Mouse (Mus musculus) intestine, embryonic 16.5 days (tissue): Measurements from ENCODE around the gene Evpl. TPM values are rescaled to one million over a fixed set of nuclear protein-coding genes. Genes with fewer than 3 reads are reported as not detected.

Source experiments
- ATAC-seq: fragments of 200-750 bp; cut with Nextera tagmentation; 2 replicates; pipeline ENCODE4 v1.8.0; 2017; ENCODE audit warnings: moderate TSS enrichment, moderate library complexity
- H3K27ac ChIP-seq: fragments of 300-500 bp; sonication (generic); 2 replicates; pipeline ENCODE4 v1.5.1; 2014; ENCODE audit warnings: mild to moderate bottlenecking, low read length
- H3K27me3 ChIP-seq: fragments of 300-500 bp; sonication (generic); replicated peaks from 2 replicates; pipeline ENCODE4 v1.6.1; 2014; ENCODE audit warnings: low read length, control low read depth, mixed read lengths; ENCODE audit not compliant: control insufficient read depth, insufficient read depth
- H3K36me3 ChIP-seq: fragments of 300-500 bp; sonication (generic); 2 replicates; pipeline ENCODE4 v1.6.1; 2014; ENCODE audit warnings: low read length, control low read depth; ENCODE audit not compliant: control insufficient read depth, insufficient read depth
- H3K4me1 ChIP-seq: fragments of 300-500 bp; sonication (generic); 2 replicates; pipeline ENCODE4 v1.6.1; 2014; ENCODE audit warnings: low read length, control low read depth, mixed read lengths; ENCODE audit not compliant: control insufficient read depth, insufficient read depth
- H3K4me2 ChIP-seq: fragments of 300-500 bp; sonication (generic); 2 replicates; pipeline ENCODE4 v1.6.1; 2014; ENCODE audit warnings: low read depth, low read length, control low read depth
- H3K4me3 ChIP-seq: fragments of 300-500 bp; sonication (generic); 2 replicates; pipeline ENCODE4 v1.5.1; 2014; ENCODE audit warnings: mild to moderate bottlenecking, low read length
- H3K9ac ChIP-seq: fragments of 300-500 bp; sonication (generic); 2 replicates; pipeline ENCODE4 v1.6.1; 2014; ENCODE audit warnings: low read depth, low read length
- H3K9me3 ChIP-seq: fragments of 300-500 bp; sonication (generic); 2 replicates; pipeline ENCODE4 v1.6.1; 2016; ENCODE audit warnings: low read length, control low read depth; ENCODE audit not compliant: control insufficient read depth
- WGBS: fragments of 180-500 bp; shearing (Covaris S2); extraction: QIAGEN DNeasy Blood & Tissue Kit; methylation state at CpG from one replicate; pipeline ENCODE4 v1.1.7; 2014; 5-methylcytosine and 5-hydroxymethylcytosine counted together
- polyA plus RNA-seq: library from polyadenylated mRNA; unstranded; fragments of >200 nt; fragmentation: Nextera tagmentation; extraction: Ambion mirVana; gene quantifications from 2 replicates; pipeline ENCODE4 v1.2.1, GENCODE M21; 2015

Evpl gene
- polyA plus RNA-seq, 1 experiment from 2014 or later: 1.9 TPM

- ATAC-seq: no peak
- H3K9me3 ChIP-seq: 0 out of 2 replicates have a peak, but pooled peaks cover 3% of the 10 kb centered on the region
- H3K27me3 ChIP-seq: no peaks in the 10 kb centered on the region
- no peak overlapping the region for H3K4me3 ChIP-seq
- no peak overlapping the region for H3K9ac ChIP-seq
- WGBS: 87% methylated on average over 3 of the region's 3 CpGs
- H3K36me3 ChIP-seq: peaks cover 4% of the 10 kb centered on the region; the same call in 1 of the 2 replicates
- no peak overlapping the region for H3K4me2 ChIP-seq
- H3K4me1 ChIP-seq: peaks cover 6% of the 10 kb centered on the region; the same call in 1 of the 2 replicates
- no peak overlapping the region for H3K27ac ChIP-seq
Observed at GRCm38 (mm10) chr11:116208660-116209059, 29.2 kb downstream of the Evpl start.

GRCm38 (mm10) chr11:116206678-116207077 is 31.2 kb downstream of the Evpl start:
- WGBS: 79% methylated on average over 4 of the region's 4 CpGs
- Histone ChIP-seq H3K36me3 (peaks cover 4% of the 10 kb centered on the region; the same call in 1 of the 2 replicates), H3K27me3 (no peaks in the 10 kb centered on the region), H3K9ac (no peak overlapping the region), H3K4me2 (no peak overlapping the region), H3K9me3 (0 out of 2 replicates have a peak, but pooled peaks cover 3% of the 10 kb centered on the region), H3K4me3 (no peak overlapping the region), H3K4me1 (peaks cover 2% of the 10 kb centered on the region; the same call in 1 of the 2 replicates), H3K27ac (no peak overlapping the region)
- ATAC-seq: no peak

- no peak overlapping the region for H3K4me3 ChIP-seq
- H3K9me3 ChIP-seq: 0 out of 2 replicates have a peak, but pooled peaks cover 3% of the 10 kb centered on the region
- peaks cover 4% of the 10 kb centered on the region; the same call in 1 of the 2 replicates for H3K36me3 ChIP-seq
- no peak overlapping the region for H3K4me2 ChIP-seq
- peaks cover 5% of the 10 kb centered on the region; the same call in 1 of the 2 replicates for H3K4me1 ChIP-seq
- 88% methylated on average over 3 of the region's 3 CpGs for WGBS
- H3K27me3 ChIP-seq: no peaks in the 10 kb centered on the region
- no peak overlapping the region for H3K9ac ChIP-seq
- no peak for ATAC-seq
- H3K27ac ChIP-seq: no peak overlapping the region
Observed at GRCm38 (mm10) chr11:116203150-116203549, 34.7 kb downstream of the Evpl start.

GRCm38 (mm10) chr11:116201151-116201550 is 36.7 kb downstream of the Evpl start:
- H3K9ac ChIP-seq: no peak overlapping the region
- 88% methylated on average over 2 of the region's 2 CpGs for WGBS
- H3K27ac ChIP-seq: no peak overlapping the region
- no peak overlapping the region for H3K4me3 ChIP-seq
- H3K9me3 ChIP-seq: no peaks in the 10 kb centered on the region
- peaks cover 10% of the 10 kb centered on the region; the same call in 1 of the 2 replicates for H3K4me1 ChIP-seq
- ATAC-seq: no peak
- H3K27me3 ChIP-seq: no peaks in the 10 kb centered on the region
- no peaks in the 10 kb centered on the region for H3K36me3 ChIP-seq
- H3K4me2 ChIP-seq: no peak overlapping the region

GRCm38 (mm10) chr11:116198639-116199531 is 39.0 kb downstream of the Evpl start, which contains the start of the genes Ten1 and Acox1:
Gene Ten1, plus strand, starts transcription at chr11:116198855.
Gene Acox1, minus strand, starts transcription at chr11:116199045.
- Histone ChIP-seq H3K27me3 (no peaks in the 10 kb centered on the region), H3K9ac (peak within 1 kb of the TSS; percentile 94), H3K4me2 (peak within 1 kb of the TSS; percentile 61), H3K9me3 (no peaks in the 10 kb centered on the region), H3K27ac (peak within 1 kb of the TSS; percentile 88), H3K4me3 (peak within 1 kb of the TSS; percentile 78), H3K4me1 (peaks cover 14% of the 10 kb centered on the region; the same call in 1 of the 2 replicates), H3K36me3 (no peaks in the 10 kb centered on the region)
- ATAC-seq: peak; percentile 96
- under 1% methylated on average over 62 of the region's 62 CpGs for WGBS

- Histone ChIP-seq H3K4me1 (peaks cover 14% of the 10 kb centered on the region; the same call in 1 of the 2 replicates), H3K4me2 (peak overlapping the region; percentile 61), H3K27ac (peak overlapping the region; percentile 88), H3K4me3 (peak overlapping the region; percentile 78), H3K9ac (peak overlapping the region; percentile 94), H3K36me3 (no peaks in the 10 kb centered on the region), H3K27me3 (no peaks in the 10 kb centered on the region), H3K9me3 (no peaks in the 10 kb centered on the region)
- ATAC-seq: peak; percentile 0; the same call in 1 of the 2 replicates
- WGBS: 19% methylated on average over 13 of the region's 13 CpGs
Observed at GRCm38 (mm10) chr11:116198132-116198531, 39.7 kb downstream of the Evpl start.

GRCm38 (mm10) chr11:116197584-116197906 is 40.3 kb downstream of the Evpl start:
- Histone ChIP-seq H3K27ac (no peak overlapping the region), H3K27me3 (no peaks in the 10 kb centered on the region), H3K4me1 (peaks cover 14% of the 10 kb centered on the region; the same call in 1 of the 2 replicates), H3K9me3 (no peaks in the 10 kb centered on the region), H3K36me3 (no peaks in the 10 kb centered on the region), H3K9ac (peak overlapping the region; percentile 31), H3K4me3 (peak overlapping the region; percentile 78), H3K4me2 (peak overlapping the region; percentile 61)
- no peak for ATAC-seq
- WGBS: 84% methylated on average over 6 of the region's 6 CpGs

GRCm38 (mm10) chr11:116196866-116197583 is 40.9 kb downstream of the Evpl start:
- 93% methylated on average over 18 of the region's 18 CpGs for WGBS
- no peak overlapping the region for H3K27ac ChIP-seq
- no peak for ATAC-seq
- H3K9me3 ChIP-seq: no peaks in the 10 kb centered on the region
- peak overlapping the region; percentile 31 for H3K9ac ChIP-seq
- H3K4me2 ChIP-seq: peak overlapping the region; percentile 61
- no peaks in the 10 kb centered on the region for H3K36me3 ChIP-seq
- H3K4me3 ChIP-seq: peak overlapping the region; percentile 78
- H3K27me3 ChIP-seq: no peaks in the 10 kb centered on the region
- H3K4me1 ChIP-seq: peaks cover 14% of the 10 kb centered on the region; the same call in 1 of the 2 replicates

GRCm38 (mm10) chr11:116196336-116196735 is 41.5 kb downstream of the Evpl start:
- H3K4me1 ChIP-seq: peaks cover 14% of the 10 kb centered on the region; the same call in 1 of the 2 replicates
- no peak overlapping the region for H3K4me2 ChIP-seq
- H3K4me3 ChIP-seq: no peak overlapping the region
- H3K36me3 ChIP-seq: no peaks in the 10 kb centered on the region
- ATAC-seq: no peak
- no peak overlapping the region for H3K27ac ChIP-seq
- 81% methylated on average over 3 of the region's 3 CpGs for WGBS
- H3K27me3 ChIP-seq: no peaks in the 10 kb centered on the region
- no peaks in the 10 kb centered on the region for H3K9me3 ChIP-seq
- H3K9ac ChIP-seq: no peak overlapping the region
